Mouse (Mus musculus): Measurements from ENCODE around the gene Cited4. TPM values are rescaled to one million over a fixed set of nuclear protein-coding genes. Genes with fewer than 3 reads are reported as not detected.

The Cited4 gene
- total RNA-seq, 2 experiments from 2014 or later, result 3.2 to 7.4 TPM

DNA sequence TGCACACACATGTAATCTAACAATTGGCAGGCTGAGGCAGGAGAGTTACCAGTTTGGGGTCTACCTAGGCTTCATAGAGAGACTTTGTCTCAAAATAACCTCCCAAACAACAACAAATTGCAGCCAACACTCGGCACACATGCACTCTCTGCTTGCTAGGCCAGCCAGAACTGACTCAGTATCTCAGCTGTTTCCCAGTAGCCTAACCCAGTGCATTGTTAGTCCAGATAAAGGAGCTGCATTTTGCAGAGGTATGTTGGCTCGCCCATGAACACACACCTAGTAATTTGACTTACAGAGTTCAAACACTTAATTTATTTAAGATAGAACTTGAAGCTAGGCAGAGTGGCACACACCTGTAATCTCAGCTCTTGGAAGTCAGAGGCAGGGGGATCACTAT is 9.3 kb downstream of the Cited4 start:
- DNase-seq, result no peak

DNA sequence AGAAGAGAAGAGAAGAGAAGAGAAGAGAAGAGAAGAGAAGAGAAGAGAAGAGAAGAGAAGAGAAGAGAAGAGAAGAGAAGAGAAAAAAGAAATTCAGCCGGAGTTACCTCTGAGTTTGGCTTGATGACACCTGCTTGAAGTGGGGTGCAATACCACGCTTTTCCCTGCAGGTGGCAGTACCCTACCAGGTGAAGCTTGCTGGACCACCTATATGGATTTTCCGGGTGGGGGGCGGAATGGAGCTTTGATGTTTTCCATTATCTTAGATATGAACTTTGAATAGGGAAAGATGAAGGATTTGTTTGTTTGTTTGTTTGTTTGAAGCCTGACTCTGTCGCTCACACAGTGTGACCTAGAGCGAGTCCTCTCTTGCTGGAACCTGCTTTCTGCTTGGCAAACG is 14.6 kb downstream of the Cited4 start:
- peak; percentile 49 for DNase-seq

DNA sequence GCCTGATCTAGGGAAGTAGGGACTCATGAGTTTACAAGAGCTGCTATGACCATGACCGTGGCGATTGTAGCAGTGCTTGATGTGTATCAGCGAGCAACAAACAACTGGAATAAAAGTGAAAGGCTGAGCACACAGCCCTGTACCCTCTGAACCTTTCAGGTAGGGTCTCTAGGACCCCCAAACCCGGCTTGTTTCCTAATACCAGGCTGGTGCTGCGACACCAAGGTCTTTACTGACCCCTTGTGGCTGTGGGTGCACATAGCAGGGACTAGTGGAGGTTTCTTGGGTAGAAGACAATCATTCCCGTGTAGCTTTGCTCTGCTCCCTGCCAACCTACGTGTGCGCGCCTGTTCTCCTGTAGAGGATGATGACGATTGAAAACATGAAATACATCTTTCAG is 15.8 kb downstream of the Cited4 start:
- peak; percentile 71 for DNase-seq

DNA sequence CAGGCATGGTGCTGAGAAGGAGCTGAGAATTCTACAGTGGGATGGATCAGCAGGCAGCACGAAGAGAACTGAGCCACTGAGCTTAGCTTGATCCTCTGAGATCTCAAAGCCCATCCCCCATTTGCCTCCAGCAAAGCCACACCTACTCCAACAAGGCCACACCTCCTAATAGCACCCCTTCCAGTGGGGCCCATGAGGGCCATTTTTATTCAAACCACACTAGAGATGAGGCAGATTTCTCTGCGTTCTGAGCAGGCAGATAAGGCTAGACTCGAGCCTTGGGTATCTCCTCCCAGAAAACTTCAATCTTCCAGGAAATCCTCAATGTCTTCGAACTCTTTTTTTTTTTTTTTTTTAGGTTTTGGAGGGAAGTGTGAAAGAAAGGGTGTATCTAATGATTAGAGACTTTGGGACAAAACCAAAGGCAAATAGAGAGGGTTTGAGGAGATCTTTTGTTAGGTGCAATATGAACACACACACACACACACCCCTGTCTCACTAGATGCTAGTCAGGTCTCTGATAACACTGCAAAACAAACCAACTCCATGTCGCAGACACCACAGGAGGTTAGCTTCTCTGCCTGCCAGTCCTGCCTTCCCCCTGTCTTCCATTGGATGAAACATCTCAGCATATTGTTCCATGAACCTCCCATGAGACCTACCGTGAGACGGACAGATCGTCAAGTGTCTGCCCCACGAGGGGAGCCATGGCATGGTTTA is 17.1 kb downstream of the Cited4 start:
- no peak for DNase-seq

DNA sequence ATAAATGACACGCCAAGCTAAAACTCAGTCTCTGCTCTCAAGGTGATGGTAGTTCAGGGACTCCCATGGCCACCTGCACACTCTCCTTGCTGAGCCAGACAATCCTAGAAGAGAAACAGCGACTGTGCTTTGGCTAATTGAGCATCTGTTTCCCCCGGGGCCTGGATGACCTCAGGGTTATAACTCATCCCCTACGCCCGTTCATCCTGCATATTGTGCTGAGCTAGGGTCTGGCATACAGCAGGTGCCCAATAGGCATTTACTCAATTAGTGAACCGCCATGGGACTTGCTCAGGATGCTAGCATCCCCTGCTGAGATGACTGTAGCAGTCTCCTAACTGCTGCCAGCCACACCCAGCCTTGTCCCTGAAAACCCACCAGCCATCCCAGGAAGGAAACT is 20.9 kb downstream of the Cited4 start:
- DNase-seq, result no peak

DNA sequence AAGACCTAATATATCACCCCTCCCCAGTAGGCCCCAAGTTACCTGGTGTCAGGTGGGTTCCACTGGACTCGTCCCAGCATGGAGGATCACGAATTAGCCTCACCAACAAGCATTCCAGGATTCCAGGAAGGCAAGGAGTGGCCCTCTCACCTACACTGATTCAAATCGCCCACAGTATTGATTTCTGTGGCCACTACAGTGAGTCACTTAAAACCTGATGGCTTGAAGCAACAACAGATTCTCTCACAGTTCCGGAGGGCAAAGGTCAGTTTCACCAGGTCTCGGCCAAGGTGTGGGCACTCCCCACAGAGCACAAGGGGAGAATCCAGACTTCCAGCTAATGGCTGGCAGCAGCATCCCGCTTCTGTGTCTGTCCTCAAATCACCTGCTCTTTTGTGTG is 22.9 kb downstream of the Cited4 start:
- no peak for DNase-seq

DNA sequence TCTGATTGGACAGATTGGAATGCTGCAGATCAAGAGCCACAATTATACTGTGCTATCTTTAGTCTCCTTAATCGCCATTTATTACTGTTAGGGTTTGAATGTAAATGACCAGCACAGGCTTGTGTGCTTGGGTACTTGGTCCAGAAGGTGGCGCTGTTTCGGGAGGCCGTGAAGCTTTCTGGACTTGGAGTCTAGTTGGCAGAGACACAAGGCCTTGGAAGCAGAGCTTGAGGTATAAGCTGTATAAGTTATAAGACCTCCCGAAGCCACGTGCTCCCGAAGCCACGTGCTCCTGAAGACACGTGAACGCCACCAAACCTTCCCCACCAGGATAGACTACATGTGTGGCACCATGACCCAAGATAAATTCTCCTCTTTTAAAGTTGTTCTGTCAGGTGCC is 26.3 kb downstream of the Cited4 start:
- DNase-seq, result peak; percentile 82

DNA sequence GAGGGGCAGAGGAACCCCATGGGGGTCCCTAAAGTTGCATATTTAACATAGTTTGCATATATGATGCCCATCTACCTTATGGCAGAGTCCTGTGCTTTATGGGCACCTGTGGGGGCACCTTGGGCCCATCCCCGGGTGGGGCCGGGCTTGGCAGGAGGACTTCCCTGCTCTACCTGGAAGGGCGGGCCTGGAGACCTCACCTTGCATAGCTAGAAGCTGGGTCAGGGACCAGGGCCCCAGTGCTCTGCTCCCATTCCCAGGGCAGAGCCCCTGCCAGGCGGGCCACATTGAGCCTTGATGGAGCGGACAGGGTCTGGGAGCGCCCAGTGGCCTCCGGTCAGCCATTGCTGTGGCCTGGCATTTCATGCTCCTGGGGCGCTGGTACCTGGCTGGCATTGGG is 31.0 kb downstream of the Cited4 start:
- DNase-seq, result no peak

DNA sequence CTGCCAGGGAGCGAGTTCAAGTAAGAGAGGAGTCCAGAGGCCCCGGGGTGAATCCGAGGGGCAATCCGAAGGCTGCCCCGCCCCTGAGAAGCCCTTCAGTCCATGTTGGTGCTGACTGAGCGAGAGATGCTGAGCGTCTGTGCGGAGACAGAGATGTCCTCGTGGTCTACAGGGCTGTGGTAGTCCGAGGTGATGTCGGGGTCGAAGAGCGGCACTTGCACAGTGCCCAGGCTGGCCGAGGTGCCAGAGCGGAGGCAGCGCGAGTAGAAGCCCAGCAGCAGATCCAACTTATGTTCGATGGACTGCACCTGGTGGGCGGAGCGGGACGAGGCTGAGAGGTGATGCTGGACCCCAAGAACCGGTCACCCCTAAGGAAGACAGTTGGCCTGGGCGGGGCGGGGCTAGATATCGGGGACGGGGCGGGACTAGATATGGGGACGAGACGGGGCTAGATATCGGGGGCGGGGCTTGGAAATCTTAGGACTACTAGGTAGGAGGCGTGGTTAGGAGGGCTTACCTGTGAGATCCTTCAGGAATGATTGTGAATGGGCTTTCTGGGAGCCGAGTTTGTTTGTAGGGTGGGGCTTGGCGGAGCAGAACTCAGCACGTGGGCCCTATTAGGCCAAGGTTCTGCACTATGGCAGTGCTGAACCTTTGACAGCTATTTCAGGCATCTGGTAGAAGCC is 31.6 kb downstream of the Cited4 start:
- no peak for DNase-seq

DNA sequence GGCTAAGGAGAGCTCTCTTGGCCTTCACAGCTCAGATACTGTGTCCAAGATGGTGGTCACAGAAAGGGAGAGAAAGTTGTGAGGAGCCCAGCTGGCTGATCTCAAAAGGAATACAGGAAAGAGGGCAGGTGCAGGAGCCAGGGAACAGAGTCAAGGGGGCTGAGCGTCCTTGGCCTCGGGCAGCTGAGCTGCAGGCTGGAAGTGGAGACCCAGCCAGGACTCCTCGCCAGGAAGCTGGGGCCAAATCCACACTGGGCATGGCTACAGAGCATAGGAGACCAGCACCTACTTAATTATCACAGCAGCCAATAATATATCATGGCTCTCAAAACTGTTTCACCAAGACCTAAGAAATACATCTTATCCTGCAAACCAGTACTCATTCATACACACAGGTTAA is 34.8 kb downstream of the Cited4 start:
- DNase-seq, result peak; percentile 36

DNA sequence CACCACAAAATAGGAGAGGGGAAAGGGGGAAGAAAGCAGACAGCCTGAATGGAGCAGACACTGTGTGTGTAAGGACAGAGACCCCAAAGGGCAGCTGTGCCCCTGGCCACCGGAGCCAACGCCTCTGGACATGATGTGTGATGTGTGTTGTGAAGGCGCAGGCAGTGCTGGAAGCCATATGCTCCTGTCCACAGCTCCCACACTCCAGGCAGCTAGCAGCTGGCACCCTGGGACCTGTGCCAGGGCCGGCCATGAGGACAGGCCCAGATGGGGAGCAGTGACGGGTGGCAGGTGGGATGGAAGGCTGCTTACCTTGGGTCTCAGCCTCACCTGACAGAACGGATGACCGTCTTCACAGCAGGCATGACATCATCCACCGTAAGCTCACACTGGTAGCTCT is 35.7 kb downstream of the Cited4 start:
- peak; percentile 20 for DNase-seq

DNA sequence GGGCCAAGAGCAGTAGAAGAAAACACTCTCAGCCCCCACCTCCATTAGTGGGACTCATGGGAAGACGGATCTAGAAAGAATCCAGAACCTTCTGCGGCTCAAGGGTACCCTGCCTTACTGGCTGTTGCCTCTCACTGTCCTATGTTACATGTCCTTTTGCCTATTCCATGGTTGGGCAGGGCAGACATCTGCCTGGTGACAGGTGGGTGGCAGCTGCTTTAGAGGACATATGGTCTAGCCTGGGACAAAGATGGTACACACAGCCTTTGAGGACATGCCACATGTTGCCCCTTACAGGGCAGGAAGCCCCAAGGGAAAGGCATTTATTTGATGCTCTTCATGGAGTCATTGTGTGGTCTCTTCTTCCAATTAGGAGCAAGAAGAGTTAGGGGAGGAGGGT is 36.1 kb downstream of the Cited4 start:
- no peak for DNase-seq

DNA sequence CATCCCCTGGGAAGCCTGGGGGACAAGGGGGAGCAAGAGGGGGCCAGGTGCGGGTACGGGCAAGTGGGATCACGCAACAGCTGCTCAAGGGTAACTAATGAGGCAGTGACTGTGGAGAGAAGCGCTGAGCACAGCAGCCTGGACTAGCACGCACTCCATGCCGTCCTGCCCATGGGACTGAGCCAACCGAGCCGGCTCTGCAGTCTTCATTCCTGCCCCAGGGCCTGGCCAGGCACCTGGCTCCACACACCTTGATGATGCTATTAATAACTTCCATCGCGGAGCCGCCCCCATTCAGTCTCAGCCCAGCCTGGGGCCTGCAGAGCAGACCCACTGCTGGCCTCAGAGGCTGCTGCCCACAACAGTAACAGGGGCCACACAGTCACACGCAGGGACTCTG is 45.9 kb downstream of the Cited4 start:
- DNase-seq, result no peak

DNA sequence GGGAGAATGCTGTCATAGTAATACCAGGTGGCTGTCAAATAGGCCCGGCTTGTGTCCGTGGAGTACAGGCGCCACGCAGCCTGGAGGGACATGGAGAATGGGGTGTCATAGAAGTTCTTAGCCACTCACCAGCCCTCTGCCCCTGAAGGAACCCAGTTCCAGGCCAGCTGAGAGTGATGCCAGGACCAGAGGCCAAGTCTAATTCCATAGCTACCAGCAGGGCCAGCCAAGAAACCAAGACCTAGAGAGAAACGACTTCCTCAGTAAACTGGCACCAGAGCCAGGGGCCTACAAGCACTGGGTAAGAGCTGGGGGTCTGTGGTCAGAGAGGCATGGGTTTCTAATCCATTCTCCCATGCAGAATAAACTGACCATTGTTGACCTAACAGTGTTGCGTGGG is 46.6 kb downstream of the Cited4 start:
- no peak for DNase-seq

DNA sequence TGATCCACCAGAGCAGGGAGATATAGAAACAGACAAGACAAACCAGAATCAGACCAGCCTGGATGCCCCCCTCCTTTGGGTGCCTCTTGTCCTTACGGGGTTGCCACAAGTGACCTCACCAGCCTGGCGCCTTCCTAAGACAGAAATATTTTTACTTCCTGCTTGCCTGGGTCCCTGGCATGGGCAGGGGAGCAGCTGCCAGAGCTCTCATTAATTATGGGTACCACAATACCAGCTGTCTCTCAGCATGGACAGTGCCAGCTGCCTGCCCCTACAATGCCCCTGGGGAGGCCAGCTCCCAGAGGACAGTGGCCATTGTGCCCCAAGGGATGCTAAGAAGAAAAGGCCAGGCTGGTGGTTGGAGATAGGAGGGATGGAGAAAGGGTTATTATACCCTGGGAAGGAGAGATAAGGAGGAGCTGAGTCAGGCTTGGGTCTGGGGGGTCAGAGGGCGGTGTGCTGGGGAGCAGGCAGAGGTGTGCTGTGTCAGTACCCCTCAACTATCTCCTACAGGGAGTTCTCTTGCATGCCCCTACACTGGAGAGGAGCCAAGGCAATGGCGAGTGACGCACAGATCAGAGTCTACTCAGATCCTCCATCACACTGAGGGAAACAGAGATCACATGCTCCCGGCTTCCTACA is 47.6 kb downstream of the Cited4 start:
- DNase-seq, result no peak

DNA sequence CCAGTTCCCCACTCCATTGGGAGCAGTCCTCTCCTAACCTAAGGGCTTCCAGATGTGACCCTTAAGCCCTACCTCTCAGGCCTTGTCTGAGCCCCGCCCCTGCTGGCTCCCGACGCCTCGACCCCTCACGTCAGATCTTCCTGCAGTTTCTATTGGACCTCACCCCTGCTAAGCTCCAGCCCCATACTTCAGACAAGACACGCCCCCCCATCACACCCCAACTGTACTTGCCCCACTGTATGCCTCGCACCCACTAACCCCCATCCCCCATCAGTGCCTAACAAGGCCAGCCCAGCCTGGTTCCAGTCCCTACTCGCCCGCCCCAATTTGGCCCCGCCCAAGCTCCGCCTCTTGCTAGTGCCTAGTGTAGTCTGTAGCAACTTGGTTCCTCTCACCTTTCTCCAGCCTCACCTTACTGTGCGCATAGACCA is 49.8 kb downstream of the Cited4 start:
- peak; percentile 79 for DNase-seq

DNA sequence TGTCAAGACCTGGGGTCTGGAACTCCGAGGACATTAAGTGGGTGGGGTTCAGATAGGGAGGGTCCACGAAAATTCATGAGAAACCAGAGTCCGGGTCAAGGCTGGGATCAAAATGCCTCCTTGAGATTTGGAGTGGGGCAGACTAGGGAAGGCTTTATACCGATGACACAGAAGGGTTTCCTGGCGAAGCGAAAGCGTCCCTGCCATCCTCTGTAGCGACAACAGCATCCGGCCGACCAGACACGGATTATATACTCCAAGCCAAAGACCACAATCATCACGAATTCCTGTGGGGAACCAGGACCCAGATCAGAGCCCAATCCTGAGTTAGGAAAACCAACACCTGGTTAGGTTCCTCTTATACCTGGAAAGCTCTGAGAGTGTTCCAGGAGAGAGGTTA is 50.4 kb downstream of the Cited4 start:
- no peak for DNase-seq

Other genes with a start within 250 kb of the Cited4 start
- under 1 TPM; 0.18 to 0.27 TPM for gene Slfnl1, start 134.3 kb upstream of the Cited4 start, total RNA-seq (2021)
- gene Ctps, start 96.3 kb upstream of the Cited4 start, total RNA-seq (2021), result 10 to 100 TPM; 24.4 to 29.9 TPM
- not detected for gene Gm8439, start 77.8 kb upstream of the Cited4 start, total RNA-seq (2021)
- 1 to 10 TPM; 4.1 to 7.7 TPM for gene Kcnq4, start 82.0 kb downstream of the Cited4 start, total RNA-seq (2021)
- gene Nfyc, start 165.0 kb downstream of the Cited4 start, total RNA-seq (2021), result 10 to 100 TPM; 44.4 to 70.7 TPM
- 1 to 10 TPM; 6.2 to 6.5 TPM for gene Rims3, start 188.2 kb downstream of the Cited4 start, total RNA-seq (2021)

Measured in adrenal gland, postnatal 10 days (tissue).